7 mouse cellular contexts compared by ENCODE assay signal in the genomic region with DNA sequence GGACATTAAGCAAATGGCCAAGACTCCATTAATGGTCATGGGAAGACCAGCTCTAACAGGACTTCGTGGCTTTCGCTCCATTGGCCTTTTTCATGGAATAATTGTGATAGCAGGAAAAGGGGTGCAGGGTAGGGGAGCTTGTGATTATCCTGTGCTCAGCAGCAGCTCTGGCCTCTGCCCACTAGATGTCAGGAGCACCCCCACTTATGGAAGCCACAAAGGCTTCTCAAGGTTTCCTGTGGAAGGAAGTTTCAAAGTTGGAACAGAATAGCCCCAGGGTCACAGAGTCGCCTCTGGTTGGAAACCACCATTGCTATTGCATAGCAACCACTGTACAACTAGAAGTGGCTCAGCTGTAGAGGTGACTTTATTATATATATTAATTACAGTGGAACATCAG. TPM values are rescaled to one million over a fixed set of nuclear protein-coding genes. Genes with fewer than 3 reads are reported as not detected.
DNase-seq lines count a peak whose midpoint lies in the region; ATAC-seq and TF ChIP-seq lines count a peak whose summit lies in the region.

No protein-coding gene starts in this region.

- H3K4me3 ChIP-seq in bone marrow macrophage, adult 2 months (ENCODE audit: insufficient read depth, low read length) = no peak overlapping the region
- no peak overlapping the region for H3K4me3 ChIP-seq in embryonic fibroblast, embryonic 13.5 days (ENCODE audit: insufficient read depth, low read length)
- no peak overlapping the region for H3K4me3 ChIP-seq in liver, postnatal 0 days (ENCODE audit: low read depth, low read length)

- H3K36me3 ChIP-seq in liver, postnatal 0 days (replicated peaks; ENCODE audit: insufficient read depth, low read length) = peaks cover 2% of the 10 kb centered on the region; the same call in 1 of the 2 replicates

- H3K4me1 ChIP-seq in bone marrow macrophage, adult 2 months (ENCODE audit: control insufficient read depth, insufficient read depth, low read length) = no peaks in the 10 kb centered on the region
- H3K4me1 ChIP-seq in embryonic fibroblast, embryonic 13.5 days (ENCODE audit: control insufficient read depth, insufficient read depth, low read length) = no peaks in the 10 kb centered on the region
- no peaks in the 10 kb centered on the region for H3K4me1 ChIP-seq in liver, postnatal 0 days (ENCODE audit: insufficient read depth)

- no peak for TF ChIP-seq EP300 in liver, postnatal 0 days (IDR thresholded peaks at IDR 0.05; ENCODE audit: low read depth)

- TF ChIP-seq POLR2A in bone marrow macrophage, adult 2 months (IDR thresholded peaks at IDR 0.05; ENCODE audit: borderline replicate concordance, low read depth, low read length) = no peak
- TF ChIP-seq POLR2A in embryonic fibroblast, embryonic 13.5 days (IDR thresholded peaks at IDR 0.05; ENCODE audit: low read depth, low read length) = no peak

- peak; percentile 18 to 43 for DNase-seq in left cerebral cortex, postnatal 14 days (ENCODE audit: low spot score in 2 of 2)
- no peak for DNase-seq in left cerebral cortex, adult 18-20 months (ENCODE audit: low spot score in 2 of 2)
- DNase-seq in liver, postnatal 0 days = no peak

- no peak overlapping the region for H3K9ac ChIP-seq in liver, postnatal 0 days (replicated peaks)

- no peak for ATAC-seq in liver, postnatal 0 days
- no peak for ATAC-seq in erythroblast, adult 5-6 weeks (replicated peaks; ENCODE audit: low FRiP score, poor library complexity, severe bottlenecking)
- ATAC-seq in megakaryocyte, adult 5-6 weeks (ENCODE audit: poor library complexity, severe bottlenecking) = no peak

- WGBS in liver, postnatal 0 days (ENCODE audit: insufficient replicate concordance) = 61% methylated on average over 3 of the region's 3 CpGs

- peaks cover 4% of the 10 kb centered on the region; the same call in 1 of the 2 replicates for H3K9me3 ChIP-seq in liver, postnatal 0 days (ENCODE audit: low read length)

- intact Hi-C loops in left cerebral cortex, postnatal 14 days (cut with DNase I) = no loop called here

- no peak overlapping the region for H3K4me2 ChIP-seq in liver, postnatal 0 days (ENCODE audit: low read depth, low read length)

- 0 out of 2 replicates have a peak, but pooled peaks have one; percentile 43 for TF ChIP-seq CTCF in bone marrow macrophage, adult 2 months (IDR thresholded peaks at IDR 0.05; ENCODE audit: low read depth, low read length)
- TF ChIP-seq CTCF in embryonic fibroblast, embryonic 13.5 days (IDR thresholded peaks at IDR 0.05; ENCODE audit: borderline replicate concordance, insufficient read depth, low read length) = peak; percentile 40; the same call in 1 of the 2 replicates
- TF ChIP-seq CTCF in liver, postnatal 0 days (IDR thresholded peaks at IDR 0.05; ENCODE audit: low read depth) = peak; percentile 44

- no peaks in the 10 kb centered on the region for H3K27me3 ChIP-seq in liver, postnatal 0 days (ENCODE audit: insufficient read depth, low read length)

- no peak overlapping the region for H3K27ac ChIP-seq in bone marrow macrophage, adult 2 months (ENCODE audit: insufficient read depth, low read depth, low read length)
- H3K27ac ChIP-seq in embryonic fibroblast, embryonic 13.5 days (ENCODE audit: insufficient read depth, low read length) = no peak overlapping the region
- no peak overlapping the region for H3K27ac ChIP-seq in liver, postnatal 0 days (ENCODE audit: low read depth)

RNA-seq across cellular contexts. Expression of a gene that starts 48.8 kb away (rescaled TPM):
- 100 to 1,000 TPM; 146 to 147 TPM for total RNA-seq in left cerebral cortex, postnatal 14 days (2021)
- 100 to 1,000 TPM; 114 to 120 TPM for total RNA-seq in left cerebral cortex, adult 18-20 months (2021)
- not detected in 2 replicates for polyA plus RNA-seq in bone marrow macrophage, adult 2 months (2012; ENCODE audit: insufficient read depth, insufficient read length, missing spikeins)
- polyA plus RNA-seq in embryonic fibroblast, embryonic 13.5 days (2011; ENCODE audit: insufficient read length, low read depth, missing spikeins) = not detected in 2 replicates
- 3.0 and 3.2 TPM in 2 replicates for polyA plus RNA-seq in liver, postnatal 0 days (2015; fragmentation: Nextera tagmentation; extraction: Ambion mirVana)
- not detected in 2 replicates for total RNA-seq in erythroblast, adult 5-6 weeks (2015; ENCODE audit: low replicate concordance)
- not detected in 2 replicates for total RNA-seq in erythroblast, adult 5-6 weeks (2017; ENCODE audit: low replicate concordance)
- total RNA-seq in megakaryocyte, adult 5-6 weeks (2015) = not detected in 2 replicates
- total RNA-seq in megakaryocyte, adult 5-6 weeks (2017) = not detected in 2 replicates

Comparison
In these comparisons a context has a peak if more than half of its experiments do, and no peak if none do; other contexts are left out.
1. DNase-seq: peak in left cerebral cortex, postnatal 14 days (2 of 2); none in left cerebral cortex, adult 18-20 months (0 of 2) and liver, postnatal 0 days (single experiment).
2. RNA of a gene that starts 48.8 kb away (total RNA-seq): 146 to 147 TPM in left cerebral cortex, postnatal 14 days and 114 to 120 TPM in left cerebral cortex, adult 18-20 months; not detected in erythroblast, adult 5-6 weeks and not detected in megakaryocyte, adult 5-6 weeks; every median in the first group is over 100 times any median in the second.
3. Peak in every context shown above with its lines, with median percentiles within 50 percentile points of each other: CTCF ChIP-seq.